Mouse (Mus musculus): Measurements from ENCODE around the gene Ctps.

Ctps gene

DNA sequence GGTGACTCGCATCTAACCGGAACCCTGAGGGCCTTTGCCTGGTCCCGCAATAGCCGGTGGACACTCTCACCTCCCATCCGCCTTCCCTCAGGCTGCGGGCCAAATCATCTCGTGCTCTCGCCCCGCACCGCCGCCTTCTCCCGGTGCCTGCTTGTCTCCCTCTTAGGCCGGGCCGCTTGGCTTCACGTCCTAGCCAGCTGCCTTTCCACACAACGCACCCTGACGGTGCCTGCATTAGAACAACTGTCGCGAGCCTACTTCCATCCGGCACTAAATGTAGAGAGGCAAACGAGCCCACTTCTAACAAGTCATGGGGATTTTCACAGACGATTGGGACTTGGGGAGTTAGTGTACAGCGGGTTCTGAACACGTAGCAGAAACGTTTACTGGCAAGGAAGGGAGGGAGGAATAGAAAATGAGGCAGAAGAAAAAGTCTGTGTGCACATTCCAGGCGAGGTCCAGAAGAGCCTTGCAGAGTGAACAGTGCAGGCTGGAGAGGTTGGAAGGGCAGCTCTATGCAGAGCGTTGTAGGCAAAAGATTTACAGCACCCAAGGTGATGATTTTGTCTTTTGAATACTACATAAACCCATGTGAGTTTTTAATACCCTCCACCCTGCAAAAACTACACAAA, 478 bp upstream of the Ctps start:
- no peak for DNase-seq (ENCODE audit: low read depth, low spot score)

DNA sequence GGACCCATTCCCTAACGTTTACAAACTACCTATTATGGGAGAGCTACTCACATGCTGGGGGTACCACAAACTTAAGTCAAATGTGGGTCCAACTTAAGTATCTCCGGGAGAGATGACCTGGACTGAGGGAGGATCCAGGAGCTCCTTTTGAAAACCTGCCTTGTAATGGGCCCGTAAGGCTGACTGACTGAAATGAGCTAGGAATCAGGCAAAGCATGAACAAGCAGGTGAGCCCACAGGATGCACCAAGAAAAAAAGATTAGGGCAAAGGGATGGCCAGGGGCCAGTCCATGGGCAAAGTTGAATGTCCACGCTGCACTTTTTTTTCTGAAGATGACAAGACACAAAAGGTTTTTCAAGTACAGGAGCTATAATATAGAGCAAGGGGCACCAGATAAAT, 1.1 kb downstream of the Ctps start:
- no peak for DNase-seq (ENCODE audit: low read depth, low spot score)

DNA sequence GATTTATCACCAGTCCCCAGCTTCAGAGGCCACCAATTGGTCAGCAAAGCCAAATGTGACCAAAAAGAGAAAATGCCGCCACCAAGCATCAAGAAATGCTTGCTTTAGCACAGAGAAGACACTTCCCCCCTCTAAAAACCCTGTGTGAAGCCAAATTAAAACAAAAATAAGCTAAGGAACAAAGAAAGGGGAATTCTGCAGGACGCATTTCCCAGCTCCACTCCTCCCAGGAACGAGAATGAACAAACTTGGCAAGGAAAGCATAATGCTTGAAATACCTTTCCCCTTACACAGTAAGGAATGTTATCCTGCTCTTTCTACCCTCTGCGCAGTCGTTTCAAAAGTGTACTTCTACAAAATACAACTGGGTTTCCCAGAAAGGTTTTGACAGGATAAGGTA, 2.1 kb downstream of the Ctps start:
- no peak for DNase-seq (ENCODE audit: low read depth, low spot score)

DNA sequence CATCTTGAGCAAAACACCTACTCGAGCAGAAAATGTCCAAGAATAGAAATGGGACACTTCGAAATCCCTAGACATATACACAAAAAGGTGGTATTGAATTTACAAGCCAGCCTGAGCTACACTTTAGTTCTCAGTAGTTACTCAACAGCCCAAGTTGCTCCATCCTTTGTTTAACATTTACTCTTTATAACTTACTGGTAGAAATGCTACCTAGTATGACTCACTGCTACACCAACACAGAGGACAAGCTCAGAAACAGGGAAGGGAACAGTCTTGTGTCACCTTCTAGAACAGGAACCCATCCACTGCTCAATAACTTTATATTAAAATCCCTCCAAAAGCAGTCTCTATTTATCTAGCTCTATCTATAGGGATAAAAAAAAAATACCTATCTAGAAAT, 4.3 kb downstream of the Ctps start:
- DNase-seq (ENCODE audit: low read depth, low spot score), result no peak

DNA sequence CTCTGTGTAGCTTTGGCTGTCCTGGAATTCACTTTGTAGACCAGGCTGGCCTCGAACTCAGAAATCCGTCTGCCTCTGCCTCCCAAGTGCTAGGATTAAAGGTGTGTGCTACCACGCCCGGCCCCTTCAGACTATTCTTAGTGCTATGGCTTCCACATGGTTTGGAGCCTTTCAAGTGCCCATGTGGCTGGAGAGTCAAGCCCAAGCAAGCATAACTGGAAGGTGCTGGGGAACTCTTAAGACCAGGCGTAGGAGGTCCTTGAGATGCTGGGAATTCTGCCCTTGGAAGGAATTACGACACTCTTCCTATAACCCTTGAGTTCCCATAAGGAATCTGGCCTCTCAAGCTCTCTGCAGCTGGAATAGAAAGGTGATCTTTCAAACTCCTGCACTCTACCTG, 13.5 kb downstream of the Ctps start:
- no peak for DNase-seq (ENCODE audit: low read depth, low spot score)

DNA sequence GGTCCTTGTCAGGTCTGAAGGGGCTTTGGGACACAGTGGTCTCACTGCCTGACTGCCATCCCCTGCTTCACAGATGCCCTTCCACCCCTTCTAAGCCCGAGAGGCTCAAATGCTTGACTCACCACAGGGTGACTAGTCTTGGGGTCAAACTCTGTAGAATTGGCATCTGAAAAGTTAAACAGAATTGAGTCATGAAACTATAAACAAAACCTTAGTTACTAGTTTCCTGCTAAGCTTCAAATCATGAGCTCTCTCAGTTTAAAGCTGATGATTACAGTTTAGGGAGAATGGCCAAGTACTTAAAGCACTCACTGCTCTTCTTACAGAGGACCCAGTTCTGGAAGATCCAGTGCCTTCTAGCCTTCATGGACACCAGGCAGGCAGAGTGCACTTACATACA, 25.2 kb downstream of the Ctps start:
- no peak for DNase-seq (ENCODE audit: low read depth, low spot score)

DNA sequence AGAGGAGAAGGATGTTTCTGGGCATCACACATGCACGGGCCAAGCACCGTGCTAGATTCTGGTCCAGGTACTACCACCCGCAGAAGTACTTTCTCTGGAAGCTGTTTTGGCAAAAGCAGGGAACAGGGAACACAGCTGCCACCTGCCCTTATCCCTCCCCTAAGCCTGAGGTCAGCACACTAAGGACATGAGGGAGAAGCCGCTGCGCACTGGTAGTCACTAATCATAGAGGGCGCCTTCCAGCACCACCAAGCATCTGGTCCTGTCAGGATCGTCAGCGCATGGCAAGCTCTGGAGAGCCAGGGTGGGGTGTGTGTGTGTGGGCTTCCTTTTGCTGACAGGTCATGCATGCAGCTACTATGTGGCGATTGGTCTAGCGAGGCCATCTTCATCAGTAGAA, 31.4 kb downstream of the Ctps start:
- DNase-seq (ENCODE audit: low read depth, low spot score), result no peak

DNA sequence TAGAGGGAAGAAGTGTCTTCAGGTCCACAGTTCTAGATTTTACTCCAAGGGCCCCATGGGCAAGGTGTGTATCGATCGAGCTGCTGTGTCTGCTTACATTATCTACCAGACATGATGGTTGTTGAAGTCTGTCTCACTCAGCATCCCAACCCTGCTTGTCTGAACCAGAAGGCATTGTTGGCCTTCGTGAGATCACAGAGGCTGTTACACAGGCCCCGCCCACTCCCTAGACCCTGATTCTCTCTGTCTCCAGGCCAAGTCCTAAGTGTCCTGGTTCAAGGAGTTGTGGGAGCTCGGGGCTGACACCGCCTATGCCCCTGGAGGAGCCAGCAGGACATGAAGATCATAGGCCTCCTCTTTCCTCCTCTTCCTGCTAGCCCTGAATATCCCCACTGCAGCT, 38.1 kb downstream of the Ctps start, which contains the start of gene Slfnl1:
Gene Slfnl1 (plus strand): TSS at position 246 of the 400 bp plus-strand sequence.
- no peak for DNase-seq (ENCODE audit: low read depth, low spot score)

DNA sequence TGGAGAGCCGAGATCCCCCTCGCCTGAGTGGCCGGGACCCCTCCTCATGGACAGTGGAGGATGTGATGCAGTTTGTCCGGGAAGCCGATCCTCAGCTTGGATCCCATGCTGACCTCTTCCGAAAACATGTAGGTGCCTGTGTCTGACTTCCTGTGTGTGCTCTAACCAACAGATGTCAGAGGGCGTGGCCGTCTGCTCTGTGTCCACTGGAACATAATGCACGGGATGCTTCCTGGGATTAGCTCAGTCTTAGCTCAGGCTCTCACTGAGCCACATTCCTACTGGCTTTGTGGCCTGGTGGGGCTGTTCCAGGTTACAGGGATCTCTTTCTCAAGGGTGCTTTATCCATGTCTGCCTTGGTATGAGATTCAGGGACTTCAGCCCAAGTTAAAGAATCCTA, 41.9 kb downstream of the Ctps start:
- DNase-seq (ENCODE audit: low read depth, low spot score), result no peak

DNA sequence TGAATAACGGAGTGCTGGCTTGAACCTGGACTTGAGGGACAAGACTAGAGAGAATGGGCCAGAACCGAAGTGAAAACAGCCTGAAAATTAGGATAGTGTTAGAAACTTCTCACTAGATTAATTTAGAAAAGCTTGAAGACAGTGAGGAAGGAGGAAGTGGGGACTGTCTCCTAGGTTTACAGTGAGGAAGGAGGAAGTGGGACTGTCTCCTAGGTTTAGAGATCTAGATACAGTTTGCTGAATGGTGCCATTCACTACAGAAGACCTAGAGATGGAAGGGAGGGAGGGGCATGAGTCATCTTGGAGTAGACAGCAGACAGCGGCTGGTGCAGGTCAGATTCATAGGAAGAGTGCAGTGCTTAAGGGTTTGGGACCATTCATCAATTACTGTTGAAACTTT, 47.0 kb downstream of the Ctps start:
- DNase-seq (ENCODE audit: low read depth, low spot score), result no peak

DNA sequence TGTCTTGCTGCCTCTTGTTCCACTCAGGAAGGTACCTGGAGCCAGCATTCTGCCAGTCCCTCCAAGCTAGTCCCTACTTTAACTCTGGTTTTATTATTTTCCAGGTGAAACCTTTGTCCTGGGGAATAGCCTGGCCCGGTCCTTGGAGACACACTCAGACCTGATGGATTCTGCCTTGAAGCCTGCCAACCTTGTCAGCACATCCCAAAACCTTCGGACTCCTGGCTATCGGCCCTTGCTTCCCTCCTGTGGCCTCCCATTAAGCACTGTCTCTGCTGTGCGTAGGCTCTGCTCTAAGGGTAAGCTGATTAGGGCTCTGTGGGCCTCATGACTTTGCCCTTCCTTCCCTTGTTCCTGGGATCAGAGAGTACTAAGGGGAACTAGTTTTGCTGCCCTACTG, 47.7 kb downstream of the Ctps start:
- DNase-seq (ENCODE audit: low read depth, low spot score), result no peak

DNA sequence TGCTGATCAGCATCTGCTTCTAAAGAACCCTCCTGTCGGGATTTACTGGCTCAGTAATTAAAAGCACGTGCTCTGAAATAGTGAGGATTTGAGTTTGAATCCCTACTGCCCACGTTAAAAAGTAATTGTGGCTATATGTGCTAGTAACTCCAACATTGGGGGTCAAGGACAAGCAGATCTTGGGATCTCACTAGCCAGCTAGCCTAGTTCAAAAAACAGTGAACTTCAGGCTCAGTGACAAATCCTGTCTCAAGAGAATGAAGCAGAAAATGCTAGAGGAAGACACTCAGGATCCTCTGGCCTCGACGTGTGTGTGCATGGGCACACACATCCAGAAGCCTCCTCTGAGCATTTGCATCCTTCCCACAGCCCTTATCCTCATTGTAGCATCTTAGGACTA, 48.3 kb downstream of the Ctps start:
- no peak for DNase-seq (ENCODE audit: low read depth, low spot score)

DNA sequence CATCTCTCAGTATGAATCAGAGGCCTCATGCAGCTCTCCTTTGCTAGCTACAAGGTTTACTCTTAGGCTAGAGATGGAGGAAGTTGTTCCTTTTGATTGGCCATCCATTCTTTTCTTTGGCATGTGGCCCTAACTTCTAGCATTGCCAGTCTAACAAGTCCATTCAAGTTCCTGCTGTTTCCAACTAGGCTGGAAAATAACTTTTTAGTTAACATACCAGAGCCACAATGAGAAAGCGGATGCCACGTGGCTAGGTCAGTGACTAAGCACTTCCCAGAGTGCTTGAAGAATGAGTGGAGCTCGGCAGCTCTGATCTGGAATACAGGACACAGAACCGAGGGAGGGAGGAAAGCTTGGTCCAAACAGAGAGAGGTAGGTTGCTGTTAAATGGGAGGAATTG, 52.7 kb downstream of the Ctps start:
- no peak for DNase-seq (ENCODE audit: low read depth, low spot score)

DNA sequence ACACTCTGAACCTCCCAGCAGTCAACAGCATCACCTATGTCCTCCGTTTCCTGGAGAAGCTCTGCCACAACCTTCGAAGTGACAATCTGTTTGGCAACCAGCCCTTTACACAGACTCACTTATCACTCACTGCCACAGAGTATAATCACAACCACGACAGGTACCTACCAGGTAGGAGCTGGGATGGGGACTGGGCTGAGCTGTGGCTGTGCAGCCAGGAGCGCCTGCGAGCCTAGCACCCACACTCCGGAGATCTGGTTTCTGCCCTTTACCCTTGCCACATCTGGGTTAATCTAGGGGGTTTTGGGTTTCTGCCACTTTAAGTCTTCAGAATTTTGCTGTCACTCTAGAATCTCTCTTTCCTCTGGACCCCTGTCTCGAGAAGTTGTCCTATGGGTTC, 53.2 kb downstream of the Ctps start:
- no peak for DNase-seq (ENCODE audit: low read depth, low spot score)

DNA sequence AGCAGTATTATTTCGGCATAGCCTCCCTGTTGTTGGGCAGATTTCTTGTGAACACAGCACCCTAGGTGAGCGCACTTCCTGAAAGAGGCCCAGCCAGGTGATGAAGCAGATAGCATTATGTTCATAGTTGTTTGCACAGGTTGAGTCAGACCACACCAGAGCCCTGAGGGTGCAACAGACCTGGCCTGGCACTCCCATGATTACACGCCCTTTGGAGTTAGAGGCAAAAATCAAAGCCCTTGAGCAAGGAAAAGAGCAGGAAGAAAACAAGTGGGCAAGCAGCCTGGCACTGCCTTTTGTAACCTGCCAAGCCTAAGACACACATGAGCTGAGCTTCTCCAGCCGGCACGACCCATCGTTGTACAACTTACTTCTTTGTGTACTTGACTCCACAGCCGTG, 53.6 kb downstream of the Ctps start:
- DNase-seq (ENCODE audit: low read depth, low spot score), result no peak

DNA sequence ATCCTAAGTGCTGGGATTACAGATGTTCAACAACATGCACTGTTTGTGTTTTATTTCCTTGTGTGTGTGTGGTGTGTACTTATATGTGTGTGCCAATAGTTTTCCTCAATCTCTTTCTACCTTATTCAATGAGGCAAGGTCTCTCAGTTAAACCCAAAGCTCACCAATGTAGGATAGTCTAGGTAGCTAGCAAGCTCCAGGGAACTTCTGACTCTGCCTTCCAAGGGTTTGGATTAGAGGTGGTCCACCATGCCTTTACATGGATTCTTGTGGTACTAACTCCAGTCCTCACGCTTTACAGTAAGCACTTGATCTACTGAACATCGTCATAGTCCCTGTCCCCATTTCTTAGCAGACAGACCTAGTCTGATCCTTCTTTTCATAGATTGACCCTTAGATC, 55.7 kb downstream of the Ctps start:
- no peak for DNase-seq (ENCODE audit: low read depth, low spot score)

DNA sequence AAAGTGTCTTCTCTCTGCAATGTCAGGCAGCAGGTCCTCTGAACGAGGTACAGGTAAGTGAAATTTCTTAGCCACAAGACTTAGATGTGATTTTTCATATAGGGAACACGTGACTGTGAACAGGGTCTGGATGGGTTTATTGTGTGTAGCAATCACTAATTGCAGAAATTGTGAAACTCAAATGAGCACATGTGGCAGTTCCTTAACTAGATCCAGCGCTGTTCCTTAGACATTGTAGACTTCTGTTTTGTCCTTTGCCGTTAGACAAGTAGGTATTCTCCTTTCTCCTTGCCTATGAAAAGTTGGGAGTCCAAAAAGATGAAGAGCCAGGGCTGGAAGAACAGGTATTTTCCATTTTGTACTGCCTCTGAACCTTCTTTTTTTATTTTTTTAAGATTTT, 58.9 kb downstream of the Ctps start:
- DNase-seq (ENCODE audit: low read depth, low spot score), result no peak

DNA sequence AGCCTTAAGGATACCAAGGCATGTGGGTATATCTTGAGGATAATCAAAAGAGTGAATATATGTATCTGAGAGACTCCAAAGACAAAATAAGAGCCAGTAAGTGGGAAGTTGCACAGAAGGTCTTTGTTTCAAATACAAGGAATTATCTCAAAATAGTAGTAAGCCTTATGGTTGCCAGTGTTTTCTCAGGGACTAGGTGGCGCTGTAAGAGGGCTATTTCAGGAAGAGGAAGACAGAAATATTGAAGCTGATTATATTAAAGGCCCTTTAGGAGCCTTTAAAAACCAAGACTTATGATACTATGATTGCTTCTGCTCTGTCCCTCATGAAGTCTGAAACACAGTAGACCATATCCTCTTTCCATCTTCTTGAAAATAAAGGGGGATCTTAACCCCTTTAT, 63.1 kb downstream of the Ctps start:
- no peak for DNase-seq (ENCODE audit: low read depth, low spot score)
